Mouse (Mus musculus) frontal cortex, postnatal 10 days (tissue): Measurements from ENCODE around the gene Gpatch3.

ENCODE experiments used
- DNase-seq, 2 experiments: peaks; one replicate each; pipeline ENCODE4 v3.0.0; 2022; ENCODE audit warnings: low spot score in 2 of 2, mixed read lengths in 1 of 2

Gene Gpatch3

GRCm38 (mm10) chr4:133584059-133584951, 9.8 kb downstream of the Gpatch3 start, which contains the start of gene Gpn2:
Gpn2 (plus strand) TSS chr4:133584362.
- peak; percentile 69 to 78 for DNase-seq

- peak in 1 of 2 experiments; percentile 55 for DNase-seq
Measured at GRCm38 (mm10) chr4:133592570-133592969, 18.0 kb downstream of the Gpatch3 start.

- DNase-seq, result no peak
Measured at GRCm38 (mm10) chr4:133595538-133595937, 21.0 kb downstream of the Gpatch3 start.

- no peak for DNase-seq
Measured at GRCm38 (mm10) chr4:133596084-133596483, 21.5 kb downstream of the Gpatch3 start.

- DNase-seq, result no peak
Measured at GRCm38 (mm10) chr4:133598616-133599015, 24.1 kb downstream of the Gpatch3 start.

GRCm38 (mm10) chr4:133599116-133599515, 24.6 kb downstream of the Gpatch3 start:
- DNase-seq, result no peak

- DNase-seq, result peak; percentile 63 to 74
Measured at GRCm38 (mm10) chr4:133599571-133600073, 25.1 kb downstream of the Gpatch3 start.

- DNase-seq, result no peak
Measured at GRCm38 (mm10) chr4:133600306-133600705, 25.8 kb downstream of the Gpatch3 start.

GRCm38 (mm10) chr4:133601721-133602218, 27.2 kb downstream of the Gpatch3 start, which contains the start of gene Sfn:
Sfn (minus strand) TSS chr4:133602168.
- no peak for DNase-seq

GRCm38 (mm10) chr4:133603056-133603455, 28.5 kb downstream of the Gpatch3 start:
- no peak for DNase-seq

- no peak for DNase-seq
Measured at GRCm38 (mm10) chr4:133604175-133604574, 29.6 kb downstream of the Gpatch3 start.

- no peak for DNase-seq
Measured at GRCm38 (mm10) chr4:133604856-133605255, 30.3 kb downstream of the Gpatch3 start.

GRCm38 (mm10) chr4:133605330-133605729, 30.8 kb downstream of the Gpatch3 start:
- no peak for DNase-seq

- no peak for DNase-seq
Measured at GRCm38 (mm10) chr4:133607284-133607683, 32.7 kb downstream of the Gpatch3 start.

- peak in 1 of 2 experiments; percentile 62 for DNase-seq
Measured at GRCm38 (mm10) chr4:133609719-133610118, 35.2 kb downstream of the Gpatch3 start.

GRCm38 (mm10) chr4:133611815-133612214, 37.3 kb downstream of the Gpatch3 start:
- no peak for DNase-seq

- no peak for DNase-seq
Measured at GRCm38 (mm10) chr4:133612416-133612815, 37.9 kb downstream of the Gpatch3 start.

GRCm38 (mm10) chr4:133613026-133613425, 38.5 kb downstream of the Gpatch3 start:
- no peak for DNase-seq

GRCm38 (mm10) chr4:133613867-133614266, 39.3 kb downstream of the Gpatch3 start:
- no peak for DNase-seq

- peak; percentile 39 to 53 for DNase-seq
Measured at GRCm38 (mm10) chr4:133614274-133614761, 39.8 kb downstream of the Gpatch3 start.

GRCm38 (mm10) chr4:133615416-133615815, 40.9 kb downstream of the Gpatch3 start:
- no peak for DNase-seq

- no peak for DNase-seq
Measured at GRCm38 (mm10) chr4:133617936-133618335, 43.4 kb downstream of the Gpatch3 start.
